Mouse (Mus musculus) heart, postnatal 10 days (tissue): Measurements from ENCODE around the gene Thbs4. TPM values are rescaled to one million over a fixed set of nuclear protein-coding genes. Genes with fewer than 3 reads are reported as not detected.
"Not testable (repeated sequence)": the region's sequence is repeated elsewhere in the genome, so short reads cannot be mapped to it uniquely, and the experiment has no call there.

Source experiments
- DNase-seq, 2 experiments: peaks; one replicate each; pipeline ENCODE4 v3.0.0; 2021
- intact Hi-C: fragments of 180-260 bp; cut with DNase I; formaldehyde crosslinking; loops from one replicate; pipeline ENCODE4 v1.15.1; 2025
- total RNA-seq, 2 experiments: library from RNA; stranded (reverse); gene quantifications; 2 replicates each; pipeline ENCODE4 v1.2.3; 2021

Gene Thbs4
- total RNA-seq: 10 to 100 TPM in 1 of 2 experiments, 1 to 10 TPM in 1; 8.9 to 12.4 TPM

DNA sequence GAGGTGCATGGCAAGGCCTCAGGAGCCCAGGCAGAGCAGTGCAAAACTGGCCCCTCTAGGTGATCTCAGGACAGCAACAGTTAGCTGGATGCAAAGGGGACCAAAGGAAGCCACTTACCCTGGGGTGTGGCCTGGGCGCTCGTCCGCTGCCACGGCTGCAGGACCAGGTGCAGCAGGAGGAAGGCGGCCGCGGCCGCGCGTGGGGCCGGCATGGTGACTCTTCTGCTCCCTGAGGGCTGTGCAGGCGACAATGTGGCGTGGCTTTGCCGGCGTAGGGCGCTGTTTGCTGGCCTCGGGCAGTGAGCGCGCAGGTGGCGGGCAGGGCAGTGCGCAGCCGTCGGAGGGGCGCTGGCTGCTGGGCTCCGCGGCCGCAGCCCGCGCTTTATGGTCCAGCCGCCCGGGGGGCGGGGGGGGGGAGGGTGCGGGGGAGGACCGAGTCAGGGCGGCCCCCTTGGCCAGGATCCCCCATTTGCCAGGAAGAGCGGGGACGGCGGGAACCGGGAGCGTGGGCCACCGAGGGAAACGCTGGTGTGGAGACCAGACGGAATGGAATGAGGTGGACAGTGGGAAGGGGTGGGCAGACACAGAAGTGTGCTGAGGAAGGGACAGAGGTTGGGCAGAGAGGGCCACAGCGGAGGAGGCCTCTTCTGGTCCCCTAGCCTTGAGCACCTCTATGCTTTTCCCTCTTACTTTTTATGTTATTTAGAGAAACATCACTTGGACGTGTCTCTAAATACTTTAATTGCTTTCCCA is at the start of gene Thbs4:
Gene Thbs4 (minus strand): TSS at position 357 of the 753 bp plus-strand sequence.
- intact Hi-C loops: no loop called here

GRCm38 (mm10) chr13:92833162-92833561 is 38.5 kb upstream of the Thbs4 start:
- no peak for DNase-seq
- intact Hi-C loops: no loop called here

More for the DNA sequence above, at the start of gene Thbs4:
- DNase-seq: peak; percentile 19 to 32

GRCm38 (mm10) chr13:92828820-92829219 is 34.2 kb upstream of the Thbs4 start:
- DNase-seq: peak; percentile 29 to 38
- intact Hi-C loops: no loop called here

DNA sequence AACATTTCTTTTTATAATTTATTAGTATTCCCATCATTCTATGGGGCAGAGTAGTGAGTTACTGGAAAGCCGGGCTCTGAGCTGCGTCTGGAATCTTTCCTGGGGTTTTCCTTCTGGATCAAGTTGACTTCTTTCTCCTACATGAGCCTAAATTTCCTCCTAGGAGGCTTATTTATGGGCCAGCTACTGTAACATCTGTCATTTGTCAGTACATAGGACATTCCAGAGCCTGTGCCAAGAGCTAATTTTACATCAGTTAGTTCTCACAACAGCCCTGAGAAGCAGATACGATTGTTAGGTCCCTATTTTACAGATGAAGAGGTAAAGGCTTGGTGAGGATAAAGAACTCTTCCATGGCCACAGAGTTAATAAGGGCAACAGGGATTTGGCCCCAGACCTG is 22.7 kb upstream of the Thbs4 start:
- intact Hi-C loops: no loop called here
- DNase-seq: peak; percentile 44

GRCm38 (mm10) chr13:92816329-92816728 is 21.7 kb upstream of the Thbs4 start:
- no peak for DNase-seq
- intact Hi-C loops: no loop called here

DNA sequence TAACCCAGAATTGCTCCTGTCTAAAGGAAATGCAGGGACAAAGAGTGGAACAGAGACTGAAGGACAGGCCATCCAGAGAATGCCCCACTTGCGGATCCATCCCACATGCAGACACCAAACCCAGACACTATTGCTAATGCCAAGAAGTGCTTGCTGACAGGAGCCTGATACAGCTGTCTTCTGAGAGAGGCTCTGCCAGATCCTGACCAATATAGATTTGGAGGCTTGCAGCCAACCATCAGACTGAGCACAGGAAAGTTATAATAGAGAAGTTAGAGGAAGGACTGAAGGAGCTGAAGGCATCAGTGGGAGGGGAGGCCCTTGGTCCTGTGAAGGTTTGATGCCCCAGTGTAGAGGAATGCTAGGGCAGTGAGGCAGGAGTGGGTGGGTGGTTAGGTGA is 16.0 kb upstream of the Thbs4 start:
- DNase-seq: peak; percentile 20 to 38
- intact Hi-C loops: not testable (repeated sequence)

- intact Hi-C loops: no loop called here
- DNase-seq: no peak
Measured at GRCm38 (mm10) chr13:92807849-92808248, 13.2 kb upstream of the Thbs4 start.

GRCm38 (mm10) chr13:92806785-92807184 is 12.2 kb upstream of the Thbs4 start:
- DNase-seq: no peak

GRCm38 (mm10) chr13:92799306-92799925 is 4.8 kb upstream of the Thbs4 start:
- intact Hi-C loops: no loop called here
- DNase-seq: no peak

More at GRCm38 (mm10) chr13:92806785-92807184, 12.2 kb upstream of the Thbs4 start:
- intact Hi-C loops: no loop called here

- intact Hi-C loops: no loop called here
- DNase-seq: no peak
Measured at GRCm38 (mm10) chr13:92798830-92799229, 4.2 kb upstream of the Thbs4 start.

- intact Hi-C loops: no loop called here
- no peak for DNase-seq
Measured at GRCm38 (mm10) chr13:92793636-92794035, 982 bp downstream of the Thbs4 start.

- intact Hi-C loops: no loop called here
- DNase-seq: no peak
Measured at GRCm38 (mm10) chr13:92791474-92791873, 3.1 kb downstream of the Thbs4 start.

DNA sequence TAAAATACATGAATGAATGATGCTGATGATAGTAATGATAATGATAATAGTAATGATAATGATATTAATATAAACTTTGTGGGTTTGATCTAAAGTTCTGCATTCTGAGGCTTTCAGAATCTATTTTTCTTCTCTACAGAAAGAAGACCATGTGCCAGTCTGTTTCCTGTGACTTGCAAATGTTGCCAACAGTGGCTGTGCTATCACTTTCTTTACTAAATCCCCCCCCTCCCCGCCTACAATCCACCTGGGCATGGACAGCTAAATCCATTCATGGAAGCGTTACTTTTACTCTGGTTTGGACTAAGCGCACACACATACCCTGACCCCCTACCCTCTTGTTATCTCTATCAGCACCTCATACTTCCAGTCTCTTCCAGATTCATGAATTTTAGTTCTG is 10.3 kb downstream of the Thbs4 start:
- no peak for DNase-seq
- intact Hi-C loops: no loop called here

GRCm38 (mm10) chr13:92783551-92783950 is 11.1 kb downstream of the Thbs4 start:
- DNase-seq: no peak
- intact Hi-C loops: no loop called here

DNA sequence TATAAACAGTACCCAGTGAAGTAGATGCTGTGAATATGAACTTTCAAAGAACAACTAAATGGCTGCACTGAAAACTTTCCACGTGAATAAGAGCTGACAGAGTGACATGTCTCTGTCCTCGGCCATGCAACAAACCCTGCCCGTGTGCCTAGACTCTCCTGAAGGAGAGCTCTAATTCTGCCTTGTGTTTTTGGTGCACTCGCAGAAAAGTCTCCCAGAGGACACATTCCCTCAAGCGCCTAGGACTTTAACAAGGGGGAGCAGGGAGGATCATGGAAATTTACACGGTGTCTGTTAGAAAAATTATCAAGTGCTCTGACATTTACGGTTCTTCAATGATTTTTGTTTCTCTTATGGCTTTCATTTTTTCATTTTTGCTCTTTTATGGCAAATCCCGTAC is 13.7 kb downstream of the Thbs4 start:
- DNase-seq: no peak
- intact Hi-C loops: no loop called here

GRCm38 (mm10) chr13:92780076-92780475 is 14.5 kb downstream of the Thbs4 start:
- intact Hi-C loops: no loop called here
- DNase-seq: no peak

DNA sequence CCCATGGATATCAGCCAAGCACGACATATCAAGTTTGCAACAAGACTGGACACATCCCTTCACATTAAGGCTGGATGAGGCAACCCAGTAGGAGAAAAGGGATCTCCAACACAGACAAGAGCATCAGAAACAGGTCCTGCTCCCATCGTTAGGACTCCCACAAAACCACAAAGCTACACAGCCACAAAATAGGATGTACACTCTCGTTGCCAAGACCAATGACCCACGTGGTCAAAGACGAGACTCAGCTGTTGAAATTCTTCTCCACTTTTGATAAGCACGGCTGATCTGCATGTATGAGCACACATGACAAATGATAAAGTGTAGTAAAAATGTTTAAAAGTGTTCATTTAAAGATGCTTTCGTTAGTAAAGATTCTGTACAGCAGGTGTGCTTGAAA is 16.0 kb downstream of the Thbs4 start:
- DNase-seq: no peak
- intact Hi-C loops: no loop called here

GRCm38 (mm10) chr13:92775916-92776315 is 18.7 kb downstream of the Thbs4 start:
- intact Hi-C loops: no loop called here
- DNase-seq: no peak

DNA sequence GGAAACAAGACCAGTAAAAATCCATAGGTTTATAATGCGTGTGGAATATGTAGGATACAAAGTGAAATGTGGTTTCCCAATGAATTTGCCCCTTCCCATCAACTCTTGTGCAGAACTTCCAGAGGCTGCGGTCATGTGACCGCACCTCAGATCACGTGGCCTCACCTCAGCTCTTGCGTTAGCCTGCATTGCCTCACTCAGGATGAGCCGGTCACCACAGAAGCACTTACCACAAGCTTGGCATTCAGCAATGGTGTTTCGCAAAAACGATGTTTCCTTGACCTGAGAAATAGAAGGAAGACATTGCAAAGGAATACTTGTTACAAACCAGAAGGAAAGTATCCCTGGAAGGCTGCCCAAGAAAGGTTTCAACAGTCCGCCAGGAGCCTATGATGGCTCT is 19.7 kb downstream of the Thbs4 start:
- intact Hi-C loops: no loop called here
- DNase-seq: no peak

- intact Hi-C loops: no loop called here
- DNase-seq: no peak
Measured at GRCm38 (mm10) chr13:92772500-92772899, 22.1 kb downstream of the Thbs4 start.

- intact Hi-C loops: no loop called here
- no peak for DNase-seq
Measured at GRCm38 (mm10) chr13:92771566-92771965, 23.1 kb downstream of the Thbs4 start.
